Mouse (Mus musculus) retina, postnatal 1 day (tissue): ENCODE data around the gene Tbc1d2.

ENCODE experiments used
- DNase-seq: peaks from one replicate; pipeline ENCODE4 v3.0.0-alpha.2; 2012

The Tbc1d2 gene

DNA sequence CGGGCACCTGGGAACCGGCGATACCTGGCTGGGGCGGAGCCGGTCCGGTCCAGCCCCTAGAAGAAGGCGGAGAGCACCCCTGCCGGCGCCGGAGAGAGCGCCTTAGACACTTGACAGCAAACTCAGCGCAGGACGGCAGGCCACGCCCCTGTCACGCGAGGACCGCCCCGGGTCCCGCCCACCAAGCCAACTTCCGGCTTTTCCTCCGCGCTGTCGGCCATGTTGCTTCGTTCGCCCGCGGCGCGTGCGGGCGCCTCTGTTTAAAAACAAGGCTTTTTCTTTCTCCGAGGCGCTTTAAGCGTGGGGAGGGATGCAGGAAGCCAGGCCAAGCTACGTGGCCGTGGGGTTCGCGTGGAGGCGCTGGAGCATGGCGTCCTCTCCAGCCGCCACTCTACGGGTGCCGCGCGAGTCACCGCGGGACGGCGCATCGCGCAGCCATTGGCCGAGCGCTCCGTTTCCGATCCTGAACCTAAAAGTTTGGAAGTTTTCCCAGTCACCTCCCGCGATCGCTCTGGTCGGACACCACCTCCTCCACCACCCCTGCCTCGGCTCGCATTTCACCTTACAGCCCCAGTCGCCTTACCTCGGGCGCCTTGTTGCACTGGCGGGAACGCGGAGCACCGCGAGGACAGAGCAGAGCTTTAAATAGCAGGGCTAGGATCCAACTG is at the start of gene Tbc1d2:
Gene Tbc1d2 (minus strand): TSS at position 124 of the 668 bp plus-strand sequence.
- DNase-seq = peak; percentile 94

DNA sequence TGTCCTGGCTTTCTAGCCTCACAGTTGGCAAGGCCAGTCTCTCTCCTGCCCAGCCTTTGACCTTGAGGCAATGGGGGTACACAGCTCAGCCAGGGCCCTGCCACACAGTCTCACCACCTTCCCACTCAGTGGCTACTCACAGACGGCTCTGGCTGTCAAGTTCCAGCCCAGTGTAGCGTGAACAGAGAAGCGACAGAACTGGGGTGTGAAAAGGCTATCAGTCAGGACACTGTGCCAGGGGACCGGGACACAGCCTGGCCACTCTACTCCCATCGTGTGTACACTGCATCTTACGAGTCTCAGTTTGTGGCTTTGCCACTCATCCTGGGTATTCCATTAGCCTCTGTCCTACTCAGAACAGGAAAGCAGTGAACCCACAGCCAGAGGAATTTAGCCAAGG is 46.5 kb upstream of the Tbc1d2 start:
- DNase-seq = peak; percentile 77

DNA sequence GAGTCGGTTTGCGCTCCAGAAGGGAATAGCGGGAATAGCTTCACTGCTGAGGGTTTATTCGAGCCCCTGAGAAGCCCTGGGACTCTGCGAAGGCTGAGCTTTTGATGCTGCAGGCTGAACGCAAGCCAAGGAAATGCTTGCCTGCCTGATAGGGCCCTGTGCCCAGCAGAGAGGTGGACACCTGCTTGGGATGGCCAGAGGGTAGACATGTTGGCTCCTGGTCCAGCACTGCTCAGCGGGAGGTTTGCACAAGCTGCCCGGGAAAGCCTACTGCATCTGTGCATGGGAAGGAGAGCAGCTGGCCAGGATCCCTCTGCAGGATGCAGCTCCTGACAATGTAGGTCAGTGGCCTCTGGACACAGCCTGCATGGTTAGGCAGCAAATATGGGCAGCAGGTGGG is 40.6 kb upstream of the Tbc1d2 start:
- peak; percentile 74 for DNase-seq

DNA sequence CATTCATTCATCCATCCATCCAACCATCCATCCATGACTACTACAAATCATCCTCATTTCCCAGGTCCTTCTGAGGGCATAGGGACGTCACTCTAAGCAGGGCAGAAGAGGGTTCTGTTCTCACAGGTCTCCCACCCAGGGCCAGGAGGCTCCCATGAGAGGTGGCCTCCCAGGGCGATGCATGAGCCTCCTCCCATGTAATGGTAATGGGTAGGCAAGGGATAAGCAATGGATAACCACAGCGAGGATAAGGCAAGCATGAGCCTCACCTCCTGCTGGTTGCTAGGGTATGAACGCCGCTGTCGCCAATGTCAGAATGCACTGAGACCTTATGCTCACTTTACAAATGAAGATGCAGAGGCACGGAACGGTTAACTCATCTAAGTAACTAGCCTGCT is 40.0 kb upstream of the Tbc1d2 start:
- no peak for DNase-seq

DNA sequence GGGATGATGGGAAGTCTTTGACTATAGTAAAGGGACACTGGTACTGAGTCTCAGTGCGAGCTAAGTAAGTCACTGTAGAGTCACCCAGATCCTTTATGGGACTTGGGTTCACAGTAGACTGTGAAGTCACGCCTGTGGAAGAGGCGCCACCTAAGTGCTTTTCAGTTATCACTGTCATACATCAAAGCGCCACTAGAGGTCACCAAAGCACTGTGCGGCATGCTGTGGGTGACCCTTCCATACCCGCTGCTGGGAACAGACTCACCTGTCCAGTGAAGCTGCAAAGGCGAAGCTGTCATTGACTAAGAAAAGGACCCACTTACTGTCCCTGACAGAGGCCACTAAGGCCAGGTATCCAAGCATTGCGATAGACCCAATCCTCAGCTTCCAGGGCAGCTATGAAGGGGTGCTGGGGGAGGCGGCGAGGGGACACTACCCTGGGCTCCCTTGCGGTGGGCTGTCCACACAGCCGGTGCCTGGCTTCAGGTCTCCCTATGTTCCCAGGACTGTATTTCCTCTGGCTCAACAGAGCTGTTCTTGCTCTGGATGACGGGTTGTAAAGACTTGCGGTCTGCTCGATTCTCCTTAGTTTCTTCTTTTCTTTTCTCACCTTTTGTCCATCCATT is 39.5 kb upstream of the Tbc1d2 start:
- peak; percentile 82 for DNase-seq

DNA sequence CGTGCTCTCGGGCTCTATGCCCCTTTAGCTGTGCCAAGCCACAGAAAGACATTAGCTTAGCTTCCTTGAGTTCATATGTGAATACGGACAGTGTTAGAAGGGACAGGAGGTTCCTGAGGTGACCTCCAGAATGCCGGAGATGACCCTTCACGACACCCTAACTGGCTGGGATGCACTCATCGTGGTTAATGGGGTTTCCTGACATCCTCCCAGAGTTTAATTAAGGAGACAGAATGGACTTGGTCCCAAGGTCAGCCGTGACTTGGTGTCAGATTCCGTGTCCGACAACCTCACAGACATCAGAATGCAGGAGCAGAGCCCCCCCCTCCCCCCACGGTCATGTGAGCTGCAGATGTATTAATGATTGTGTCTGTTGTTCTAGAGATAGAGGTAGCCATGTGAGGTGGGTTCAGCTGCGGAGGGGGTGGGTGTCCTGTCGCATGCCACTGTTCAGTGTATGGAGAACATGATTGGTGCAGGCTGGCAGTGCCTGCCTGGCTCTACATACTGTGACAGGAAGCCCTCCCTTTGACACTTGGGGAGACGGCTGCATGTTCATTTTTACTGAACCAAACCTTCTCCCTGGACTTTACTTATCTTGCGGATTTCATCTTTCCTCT is 38.3 kb upstream of the Tbc1d2 start:
- DNase-seq = no peak

DNA sequence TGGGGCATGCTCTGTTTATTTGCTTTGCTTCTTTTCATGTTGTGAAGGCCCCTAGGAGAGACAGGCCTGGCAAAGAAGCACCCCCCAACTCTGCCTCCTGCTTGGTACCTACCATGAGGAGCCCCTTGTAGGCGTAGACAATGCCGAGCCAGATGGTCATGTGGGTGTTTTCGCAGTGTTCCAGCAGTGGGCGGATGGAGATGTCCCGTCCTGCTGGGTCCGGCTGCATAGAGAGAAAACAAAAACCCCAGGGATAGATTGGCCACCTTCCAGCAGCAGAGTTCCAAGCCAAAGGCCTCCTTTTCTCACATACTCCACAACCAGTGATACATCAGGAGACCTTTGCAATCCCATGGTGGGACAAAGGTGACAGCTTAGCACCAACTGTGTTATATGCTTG is 34.2 kb upstream of the Tbc1d2 start:
- no peak for DNase-seq

DNA sequence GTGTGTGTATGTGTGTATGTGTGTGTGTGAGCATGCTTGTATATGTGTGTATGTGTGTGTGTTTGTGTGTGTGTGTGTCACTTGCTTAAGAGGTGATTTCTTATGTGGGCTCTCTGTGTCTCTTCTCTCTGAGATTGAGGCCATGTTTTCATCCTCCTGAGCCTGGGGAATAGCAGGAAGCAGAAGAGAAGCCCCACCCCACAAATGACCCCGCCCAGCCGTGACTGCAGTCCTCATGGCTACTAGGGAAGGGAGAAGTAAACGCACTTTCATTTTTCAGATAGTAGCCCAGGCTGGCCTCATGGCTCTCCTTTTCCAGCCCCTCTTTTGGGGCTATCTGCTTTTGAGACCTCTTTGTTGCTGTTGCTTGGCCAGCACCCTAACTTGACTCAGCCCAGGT is 26.6 kb upstream of the Tbc1d2 start:
- no peak for DNase-seq

DNA sequence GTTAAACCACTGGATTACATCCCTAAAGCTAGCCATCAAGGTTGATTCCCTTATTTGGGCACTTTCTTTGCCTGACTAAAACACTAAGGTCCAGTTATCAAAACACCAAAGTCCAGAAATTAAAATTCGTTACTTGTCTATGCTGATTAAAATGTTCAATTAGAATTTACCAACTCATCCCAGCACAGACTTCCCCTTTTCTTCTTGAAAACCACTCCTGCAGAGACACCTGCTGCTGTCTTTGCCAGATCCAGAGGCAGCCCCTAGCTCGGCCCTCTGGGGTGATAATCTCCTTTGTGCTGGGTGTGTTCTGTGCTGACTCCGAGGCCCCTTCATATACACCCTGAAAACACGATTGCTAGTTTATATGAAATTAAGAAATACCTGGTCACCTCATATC is 26.0 kb upstream of the Tbc1d2 start:
- no peak for DNase-seq

DNA sequence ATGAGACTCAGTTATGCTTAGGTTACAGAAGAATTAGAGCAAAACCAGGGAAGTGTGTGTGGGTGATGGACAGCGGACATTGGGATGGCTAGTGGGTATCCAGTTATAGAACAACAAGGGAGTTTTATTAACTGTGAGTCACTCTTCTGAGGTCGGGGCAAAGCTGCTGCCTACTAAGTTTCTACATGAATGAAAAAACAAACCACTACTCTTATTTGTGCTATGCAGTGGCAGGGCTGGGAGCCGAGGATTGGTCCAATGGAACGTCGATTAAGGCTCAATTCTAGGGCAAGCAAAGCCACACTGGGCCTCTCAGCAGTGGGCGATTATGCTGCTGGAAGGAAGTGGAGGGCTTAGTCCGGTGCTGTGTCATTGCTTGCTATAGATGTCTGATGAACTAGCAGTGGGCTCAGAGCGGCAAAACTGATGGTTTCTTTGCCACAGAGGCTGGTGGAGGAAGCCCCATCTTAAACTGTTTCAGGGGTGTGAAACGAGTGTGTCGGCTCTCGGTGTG is 25.3 kb upstream of the Tbc1d2 start:
- DNase-seq = no peak

DNA sequence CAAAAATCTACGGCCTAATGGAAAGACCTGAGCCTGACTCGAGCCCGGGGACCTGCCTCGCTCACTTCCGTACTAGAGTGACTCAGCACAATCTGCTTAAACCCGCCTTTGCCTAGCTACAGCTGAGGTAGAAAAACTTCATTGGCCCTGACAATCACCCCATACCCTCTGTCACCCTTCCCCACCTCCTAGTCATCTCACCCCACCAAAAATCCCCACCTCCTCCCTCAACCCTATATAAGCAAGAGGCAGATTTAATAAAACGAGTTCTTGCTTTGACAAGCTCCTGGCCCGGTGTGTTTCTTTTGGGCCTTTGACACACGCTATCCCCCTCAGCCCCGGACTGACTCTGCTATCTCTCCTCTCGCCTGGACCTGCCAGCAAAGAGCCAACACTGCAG is 18.6 kb upstream of the Tbc1d2 start:
- DNase-seq = no peak

DNA sequence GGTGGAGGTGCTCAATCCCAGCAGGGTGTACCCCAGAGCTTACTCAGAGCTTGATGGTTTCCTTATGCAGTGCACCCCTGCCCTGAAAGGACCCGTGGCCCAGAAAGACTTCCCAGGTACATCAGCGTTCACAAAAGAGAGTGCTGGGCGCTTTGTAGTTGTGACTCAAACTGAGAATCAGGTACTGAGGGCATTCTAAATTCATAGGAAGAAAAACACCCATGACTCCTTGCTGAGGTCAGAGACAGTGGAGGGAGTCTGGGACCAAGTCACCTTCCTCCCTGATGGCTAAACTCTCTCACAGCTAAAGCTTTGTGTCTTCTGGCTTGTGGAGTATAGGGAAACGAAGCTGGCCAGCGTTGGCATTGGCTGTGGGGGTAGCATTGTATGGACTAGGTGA is 16.4 kb upstream of the Tbc1d2 start:
- no peak for DNase-seq

DNA sequence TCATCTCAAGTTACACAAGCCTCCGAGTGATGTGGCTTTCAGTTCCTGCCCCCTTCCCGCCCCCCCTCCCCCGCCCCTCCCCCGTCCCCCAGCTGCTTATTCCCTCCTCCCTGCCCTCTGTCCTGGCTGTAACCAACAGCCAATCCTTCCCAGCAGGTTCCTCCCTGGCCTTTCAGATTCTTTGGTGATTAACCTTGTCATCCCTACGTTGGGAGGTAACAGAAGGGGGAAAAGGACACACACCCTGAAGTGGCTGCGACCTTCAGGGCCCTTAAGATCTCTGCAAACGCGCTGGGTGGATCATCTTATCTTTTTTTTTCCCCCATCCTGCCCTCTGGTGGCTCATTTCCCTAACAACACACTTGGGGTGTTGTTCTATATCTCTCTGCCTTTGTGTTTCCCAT is 15.4 kb upstream of the Tbc1d2 start:
- DNase-seq = peak; percentile 80

DNA sequence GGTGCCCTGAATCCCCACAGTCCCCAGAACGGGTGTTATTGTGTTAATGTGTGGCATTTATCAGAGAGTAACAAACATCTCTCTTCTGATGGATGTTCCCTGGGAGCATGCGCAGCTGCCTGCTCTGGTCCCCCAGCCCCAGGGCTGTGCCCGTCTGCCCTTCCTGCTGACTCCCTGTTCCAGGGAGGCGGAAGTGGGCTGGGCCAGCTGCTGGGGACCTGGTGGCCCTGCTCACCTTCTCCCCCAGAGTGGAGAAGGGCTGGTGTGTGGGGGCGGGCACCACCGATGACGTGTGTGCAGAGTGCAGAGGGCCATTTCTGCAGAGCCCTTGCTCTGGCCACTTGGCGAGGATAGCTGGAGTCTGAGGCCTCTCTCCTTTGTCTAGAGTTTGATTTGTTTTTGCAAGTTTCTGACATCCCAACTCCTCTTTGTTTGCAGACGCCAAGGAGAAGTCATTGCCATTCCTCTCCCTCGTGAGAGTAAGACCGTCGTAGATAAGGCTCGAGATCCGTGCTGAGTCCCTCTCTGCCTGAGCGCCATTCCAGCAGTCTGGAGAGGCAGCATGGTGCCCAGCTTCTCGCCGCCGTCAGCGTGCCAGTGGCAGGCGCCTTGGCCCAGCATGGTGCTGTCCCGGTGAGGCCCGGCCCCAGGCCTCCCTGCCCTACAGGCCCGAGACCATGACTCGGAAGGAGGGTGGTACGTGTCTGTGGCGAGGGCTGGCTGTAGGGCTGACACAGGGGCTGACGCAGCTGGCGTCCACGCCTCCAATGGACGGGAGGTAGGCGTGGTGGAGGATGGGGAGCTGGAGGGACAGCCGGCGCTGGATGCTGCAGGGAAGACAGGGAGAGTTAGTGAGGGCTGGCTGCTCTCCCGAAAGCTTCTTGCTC is 14.4 kb upstream of the Tbc1d2 start:
- DNase-seq = peak; percentile 76

DNA sequence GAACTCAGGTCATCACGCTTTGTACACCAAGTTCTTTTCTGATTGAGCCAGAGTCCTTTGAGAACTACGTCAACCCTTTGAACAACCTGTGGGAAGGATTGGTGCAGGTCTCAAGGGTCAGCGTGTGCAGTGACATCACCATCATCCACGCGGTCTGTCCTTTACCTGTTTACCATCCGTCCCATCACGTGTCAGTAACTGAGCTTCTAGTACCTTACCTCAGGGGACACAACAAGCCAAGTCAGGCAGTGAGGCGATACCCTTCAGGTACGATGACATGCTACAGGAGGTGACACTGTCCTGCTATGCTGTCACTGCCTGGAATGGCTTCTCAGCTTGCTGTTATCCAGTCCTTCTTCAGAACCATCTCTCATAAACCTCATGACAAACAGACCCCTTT is 11.4 kb upstream of the Tbc1d2 start:
- no peak for DNase-seq

DNA sequence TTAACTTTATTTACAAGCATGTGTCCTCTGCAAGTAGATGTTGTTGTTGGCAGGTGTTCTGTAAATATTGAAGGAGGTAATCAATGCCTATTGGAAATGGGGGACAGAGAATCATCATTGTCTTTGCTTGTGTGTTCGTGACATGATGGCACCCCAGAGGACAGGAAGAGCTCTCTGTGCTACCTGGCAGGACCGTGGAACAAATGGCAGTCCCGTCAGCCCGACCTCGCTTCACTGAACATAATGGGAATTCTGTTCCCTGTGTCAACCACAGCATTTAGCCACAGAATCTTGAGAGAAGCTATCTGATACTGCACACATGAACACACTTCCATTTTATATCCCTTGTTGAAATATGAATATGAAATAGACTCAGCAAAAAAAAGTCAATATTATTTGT is 8.9 kb upstream of the Tbc1d2 start:
- DNase-seq = no peak

DNA sequence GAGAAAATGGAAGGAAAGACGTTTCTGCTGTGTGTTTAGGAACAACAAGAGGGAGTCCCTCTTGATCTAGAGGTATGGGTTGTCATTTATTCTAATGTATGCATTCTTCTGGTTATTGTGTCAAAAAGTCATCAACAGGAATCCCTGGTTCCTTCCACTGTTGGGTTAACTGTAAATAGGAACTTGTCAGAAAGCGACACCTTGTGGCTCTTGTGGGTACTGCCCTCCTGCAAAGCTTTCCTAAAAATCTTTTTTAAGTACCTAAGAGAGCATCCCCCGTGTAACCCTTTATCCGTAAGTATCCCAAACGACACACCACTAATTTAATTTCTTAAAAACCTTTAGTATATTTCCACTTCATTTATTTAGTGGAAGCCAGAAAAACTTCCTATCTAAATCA is 7.1 kb upstream of the Tbc1d2 start:
- DNase-seq = peak; percentile 77

DNA sequence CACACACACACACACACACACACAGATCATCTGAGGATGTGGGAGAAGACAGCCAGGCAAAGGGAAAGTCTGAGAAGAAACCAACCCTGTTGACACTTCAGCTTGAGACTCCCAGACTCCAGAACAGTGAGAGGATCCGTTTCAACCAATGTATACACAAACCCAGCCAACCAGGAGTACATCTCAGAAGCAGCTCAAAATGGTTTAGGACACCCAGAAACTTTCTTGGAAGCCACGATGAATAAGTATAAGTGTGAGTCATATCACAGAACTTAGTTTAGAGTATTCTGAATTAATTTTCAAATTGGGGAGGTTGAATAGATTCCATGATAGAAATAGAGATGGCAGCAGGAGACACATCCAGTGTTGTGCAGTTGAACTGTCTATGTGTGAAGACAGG is 5.9 kb upstream of the Tbc1d2 start:
- no peak for DNase-seq

DNA sequence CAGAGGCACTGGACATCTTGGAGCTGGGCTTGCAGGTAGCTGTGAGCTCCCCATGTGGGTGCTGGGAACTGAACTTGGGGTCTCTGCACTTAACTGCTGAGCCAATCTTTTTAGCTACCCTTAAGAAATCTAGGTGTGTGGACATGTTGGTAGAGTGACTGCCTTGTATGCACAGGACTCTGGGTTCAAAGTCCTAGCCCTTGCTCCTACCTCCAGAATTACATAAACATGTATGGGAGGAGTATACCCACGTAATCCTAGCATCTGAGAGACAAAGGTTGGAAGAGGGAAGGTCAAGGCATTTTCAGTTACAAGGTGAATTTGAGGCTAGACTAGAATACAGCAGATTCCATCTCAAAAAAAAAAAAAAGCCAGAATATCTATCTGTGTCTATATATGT is 5.3 kb upstream of the Tbc1d2 start:
- no peak for DNase-seq

DNA sequence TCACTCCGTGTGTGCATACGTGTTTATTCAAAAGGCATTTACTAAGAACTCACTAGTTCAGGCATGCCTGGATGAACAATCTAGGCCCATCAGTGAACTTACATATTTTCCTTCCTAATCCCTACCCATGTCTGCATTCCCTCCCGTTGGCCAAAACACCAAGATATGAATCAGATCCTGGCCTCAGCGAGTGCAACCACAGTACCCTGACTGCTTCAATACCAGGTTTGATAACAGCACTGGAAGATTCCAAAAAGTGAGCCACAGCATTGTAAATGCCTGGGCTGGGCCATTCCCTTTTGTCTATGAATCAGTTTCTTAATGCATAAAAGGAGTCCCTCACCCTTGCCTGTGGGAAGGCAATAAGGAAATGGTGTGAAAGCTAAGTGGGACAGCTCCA is 848 bp downstream of the Tbc1d2 start:
- DNase-seq = no peak

DNA sequence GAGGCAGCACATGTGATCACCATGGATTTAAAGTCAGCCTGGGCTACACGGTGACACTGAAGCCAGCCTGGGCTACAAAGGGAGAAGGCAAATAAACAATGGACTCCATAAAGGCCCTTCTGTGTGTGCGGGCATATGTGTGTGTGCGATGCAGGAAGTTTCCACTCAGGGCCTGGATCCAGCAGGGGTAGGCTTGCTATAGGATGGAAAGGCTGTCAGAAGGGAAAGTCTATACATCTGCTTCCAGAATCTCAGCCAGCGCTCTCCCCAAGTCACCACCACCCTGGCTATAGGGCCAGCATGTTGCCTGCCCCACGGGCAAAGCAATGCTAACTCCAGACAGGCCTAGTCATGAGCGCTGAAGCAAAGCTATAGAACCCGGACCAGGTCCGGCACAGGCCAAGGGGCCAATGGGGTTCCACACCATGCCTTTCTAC is 6.3 kb downstream of the Tbc1d2 start:
- no peak for DNase-seq

DNA sequence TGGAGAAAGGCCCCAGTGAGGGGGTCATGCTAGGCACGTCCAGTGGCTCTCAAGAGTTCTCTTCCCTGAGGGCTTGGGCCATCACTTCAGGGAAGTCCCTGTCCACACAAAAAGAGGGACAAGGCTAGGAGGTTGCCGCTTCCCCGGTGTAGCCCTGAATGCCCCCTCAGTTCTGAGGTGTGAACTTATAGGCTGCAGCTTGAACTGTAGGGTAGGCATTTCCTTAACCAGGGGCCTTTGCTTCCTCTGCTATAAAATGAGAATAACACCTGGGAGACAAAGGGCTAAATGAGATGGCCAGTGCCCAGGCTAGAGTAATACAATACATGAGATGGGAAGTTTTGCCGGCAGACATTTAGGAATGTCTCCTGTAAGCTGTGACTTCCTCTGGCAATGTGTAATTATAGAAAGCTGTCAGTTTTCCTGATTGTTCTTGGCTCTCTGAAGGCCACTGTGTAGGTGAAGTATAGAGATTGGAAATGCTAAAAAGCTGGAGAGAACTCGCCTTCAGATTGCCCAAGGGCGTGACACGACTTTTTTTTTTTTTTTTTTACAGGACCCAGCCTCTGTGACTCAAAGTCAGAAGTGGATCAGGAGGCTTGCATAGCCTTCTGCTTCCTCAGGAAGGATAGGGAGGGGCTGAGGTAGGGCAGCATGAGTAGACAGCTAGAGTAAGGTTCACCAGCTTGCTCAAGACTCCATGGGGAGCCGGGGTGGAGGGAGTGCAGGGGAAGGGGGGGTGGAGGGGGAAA is 6.9 kb downstream of the Tbc1d2 start:
- no peak for DNase-seq

DNA sequence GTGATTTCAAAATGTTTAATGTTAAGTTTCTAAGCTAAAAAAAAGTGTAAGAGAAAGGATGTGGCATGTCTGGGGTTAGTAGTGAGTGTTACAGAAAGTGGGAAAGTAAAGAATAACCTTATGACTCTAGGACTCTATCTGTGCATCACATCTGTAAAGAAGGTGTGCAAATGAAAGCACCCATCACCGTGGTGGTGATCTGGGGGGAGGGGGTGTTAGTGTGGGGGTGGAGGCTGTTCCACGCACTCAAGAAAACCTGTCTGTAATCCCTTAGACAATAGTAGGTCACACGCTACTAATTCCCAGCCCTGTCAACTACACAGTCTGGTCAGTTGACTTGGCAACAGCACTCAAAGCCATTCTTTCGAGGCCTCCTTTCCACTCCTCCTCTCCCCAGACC is 8.7 kb downstream of the Tbc1d2 start:
- DNase-seq = peak; percentile 46
